Mouse (Mus musculus) kidney, postnatal 0 days (tissue): ENCODE data around the gene Lrrc29. TPM values are rescaled to one million over a fixed set of nuclear protein-coding genes. Genes with fewer than 3 reads are reported as not detected.

Experiments used
- ATAC-seq: fragments of 200-750 bp; cut with Nextera tagmentation; replicated peaks from 2 replicates; pipeline ENCODE4 v1.8.0; 2017; ENCODE audit warnings: low read depth, moderate number of reproducible peaks, moderate TSS enrichment, moderate library complexity; ENCODE audit not compliant: low FRiP score
- DNase-seq: peaks from one replicate; pipeline ENCODE4 v3.0.0-alpha.2; 2016; ENCODE audit warnings: low spot score
- H3K27ac ChIP-seq: fragments of 300-500 bp; sonication (generic); 2 replicates; pipeline ENCODE4 v1.5.1; 2014; ENCODE audit warnings: mild to moderate bottlenecking
- H3K27me3 ChIP-seq: fragments of 300-500 bp; sonication (generic); 2 replicates; pipeline ENCODE4 v1.6.1; 2014; ENCODE audit warnings: low read length, mixed read lengths; ENCODE audit not compliant: insufficient read depth
- H3K36me3 ChIP-seq: fragments of 300-500 bp; sonication (generic); 2 replicates; pipeline ENCODE4 v1.6.1; 2014; ENCODE audit warnings: low read length, mixed read lengths; ENCODE audit not compliant: insufficient read depth
- H3K4me1 ChIP-seq: fragments of 300-500 bp; sonication (generic); replicated peaks from 2 replicates; pipeline ENCODE4 v1.6.1; 2014; ENCODE audit warnings: antibody characterized with exemption, low read length, mixed read lengths; ENCODE audit not compliant: insufficient read depth
- H3K4me2 ChIP-seq: fragments of 300-500 bp; sonication (generic); 2 replicates; pipeline ENCODE4 v1.6.1; 2014; ENCODE audit warnings: mild to moderate bottlenecking, low read length, moderate library complexity, mixed read lengths
- H3K4me3 ChIP-seq: fragments of 300-500 bp; sonication (generic); replicated peaks from 2 replicates; pipeline ENCODE4 v1.5.1; 2014; ENCODE audit warnings: low read depth, low read length
- H3K9ac ChIP-seq: fragments of 300-500 bp; sonication (generic); 2 replicates; pipeline ENCODE4 v1.6.1; 2014; ENCODE audit warnings: low read depth, low read length
- H3K9me3 ChIP-seq: fragments of 300-500 bp; sonication (generic); replicated peaks from 2 replicates; pipeline ENCODE4 v1.6.1; 2016; ENCODE audit warnings: low read length, inconsistent platforms, mixed read lengths
- CTCF ChIP-seq: IDR thresholded peaks from 2 replicates; pipeline ENCODE4 v1.5.1; 2016; ENCODE audit warnings: antibody characterized with exemption, low read depth, mild to moderate bottlenecking, moderate library complexity
- WGBS: fragments of 180-500 bp; shearing (Covaris S2); extraction: QIAGEN DNeasy Blood & Tissue Kit; methylation state at CpG from one replicate; pipeline ENCODE4 v1.1.7; 2014; 5-methylcytosine and 5-hydroxymethylcytosine counted together
- polyA plus RNA-seq: library from polyadenylated mRNA; unstranded; fragments of >200 nt; fragmentation: Nextera tagmentation; extraction: Ambion mirVana; gene quantifications from 2 replicates; pipeline ENCODE4 v1.2.1, GENCODE M21; 2015

Gene Lrrc29
- polyA plus RNA-seq, 1 experiment from 2014 or later, result 5.2 TPM

DNA sequence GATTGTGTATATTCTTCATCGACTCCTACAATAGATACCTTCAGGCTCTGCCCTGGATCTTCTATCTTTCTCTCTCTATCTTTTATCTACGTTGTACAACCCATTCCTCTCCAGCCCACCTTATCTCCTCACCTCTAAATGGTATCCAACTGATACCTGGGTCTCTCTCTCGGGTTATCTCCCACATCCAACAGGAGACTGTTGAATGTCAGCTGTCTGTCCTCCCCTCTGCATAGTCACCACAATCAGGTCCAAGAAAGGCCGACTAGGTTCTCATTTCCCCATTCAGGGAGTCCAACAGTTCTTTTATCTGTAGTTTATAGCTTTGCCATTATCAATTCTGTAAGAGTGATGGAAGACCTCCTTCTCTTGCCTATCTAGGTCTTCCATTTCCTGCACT is 43.8 kb downstream of the Lrrc29 start:
- no peak for ATAC-seq
- Histone ChIP-seq H3K27me3 (peaks cover 15% of the 10 kb centered on the region), H3K9ac (no peak overlapping the region), H3K4me1 (0 out of 2 replicates have a peak, but pooled peaks cover 2% of the 10 kb centered on the region), H3K4me3 (no peak overlapping the region), H3K27ac (no peak overlapping the region), H3K9me3 (no peaks in the 10 kb centered on the region), H3K4me2 (no peak overlapping the region), H3K36me3 (no peaks in the 10 kb centered on the region; the same call in 1 of the 2 replicates)
- 88% methylated on average over 4 of the region's 4 CpGs for WGBS
- DNase-seq, result no peak
- TF ChIP-seq CTCF, result no peak

GRCm38 (mm10) chr8:105281821-105282220 is 44.3 kb downstream of the Lrrc29 start:
- ATAC-seq (no peak), DNase-seq (no peak)
- 0 out of 2 replicates have a peak, but pooled peaks cover 2% of the 10 kb centered on the region for H3K4me1 ChIP-seq
- H3K36me3 ChIP-seq, result no peaks in the 10 kb centered on the region; the same call in 1 of the 2 replicates
- H3K4me3 ChIP-seq, result no peak overlapping the region
- H3K27ac ChIP-seq, result no peak overlapping the region
- no peak for TF ChIP-seq CTCF
- 83% methylated on average over 12 of the region's 12 CpGs for WGBS
- H3K27me3 ChIP-seq, result peaks cover 19% of the 10 kb centered on the region
- H3K9ac ChIP-seq, result no peak overlapping the region
- no peaks in the 10 kb centered on the region for H3K9me3 ChIP-seq
- H3K4me2 ChIP-seq, result no peak overlapping the region

- WGBS, result 85% methylated on average over 3 of the region's 3 CpGs
- H3K4me1 ChIP-seq, result 0 out of 2 replicates have a peak, but pooled peaks cover 2% of the 10 kb centered on the region
Measured at GRCm38 (mm10) chr8:105280567-105280966, 45.5 kb downstream of the Lrrc29 start.

GRCm38 (mm10) chr8:105278911-105279334 is 47.2 kb downstream of the Lrrc29 start:
- H3K4me2 ChIP-seq, result peak overlapping the region; percentile 48
- H3K27ac ChIP-seq, result no peak overlapping the region
- DNase-seq (no peak), ATAC-seq (peak; percentile 66; the same call in 1 of the 2 replicates)
- no peaks in the 10 kb centered on the region; the same call in 1 of the 2 replicates for H3K36me3 ChIP-seq
- H3K9me3 ChIP-seq, result no peaks in the 10 kb centered on the region
- peak; percentile 41 for TF ChIP-seq CTCF
- 0 out of 2 replicates have a peak, but pooled peaks cover 2% of the 10 kb centered on the region for H3K4me1 ChIP-seq
- WGBS, result 2% methylated on average over 28 of the region's 28 CpGs
- H3K9ac ChIP-seq, result no peak overlapping the region
- H3K4me3 ChIP-seq, result no peak overlapping the region; the same call in 1 of the 2 replicates
- peaks cover 37% of the 10 kb centered on the region for H3K27me3 ChIP-seq

More at GRCm38 (mm10) chr8:105280567-105280966, 45.5 kb downstream of the Lrrc29 start:
- no peak for TF ChIP-seq CTCF
- no peak for ATAC-seq
- H3K36me3 ChIP-seq, result no peaks in the 10 kb centered on the region; the same call in 1 of the 2 replicates
- H3K9ac ChIP-seq, result no peak overlapping the region
- no peak overlapping the region for H3K4me2 ChIP-seq
- no peak overlapping the region for H3K4me3 ChIP-seq
- no peaks in the 10 kb centered on the region for H3K9me3 ChIP-seq
- no peak for DNase-seq
- peaks cover 30% of the 10 kb centered on the region for H3K27me3 ChIP-seq
- H3K27ac ChIP-seq, result no peak overlapping the region

DNA sequence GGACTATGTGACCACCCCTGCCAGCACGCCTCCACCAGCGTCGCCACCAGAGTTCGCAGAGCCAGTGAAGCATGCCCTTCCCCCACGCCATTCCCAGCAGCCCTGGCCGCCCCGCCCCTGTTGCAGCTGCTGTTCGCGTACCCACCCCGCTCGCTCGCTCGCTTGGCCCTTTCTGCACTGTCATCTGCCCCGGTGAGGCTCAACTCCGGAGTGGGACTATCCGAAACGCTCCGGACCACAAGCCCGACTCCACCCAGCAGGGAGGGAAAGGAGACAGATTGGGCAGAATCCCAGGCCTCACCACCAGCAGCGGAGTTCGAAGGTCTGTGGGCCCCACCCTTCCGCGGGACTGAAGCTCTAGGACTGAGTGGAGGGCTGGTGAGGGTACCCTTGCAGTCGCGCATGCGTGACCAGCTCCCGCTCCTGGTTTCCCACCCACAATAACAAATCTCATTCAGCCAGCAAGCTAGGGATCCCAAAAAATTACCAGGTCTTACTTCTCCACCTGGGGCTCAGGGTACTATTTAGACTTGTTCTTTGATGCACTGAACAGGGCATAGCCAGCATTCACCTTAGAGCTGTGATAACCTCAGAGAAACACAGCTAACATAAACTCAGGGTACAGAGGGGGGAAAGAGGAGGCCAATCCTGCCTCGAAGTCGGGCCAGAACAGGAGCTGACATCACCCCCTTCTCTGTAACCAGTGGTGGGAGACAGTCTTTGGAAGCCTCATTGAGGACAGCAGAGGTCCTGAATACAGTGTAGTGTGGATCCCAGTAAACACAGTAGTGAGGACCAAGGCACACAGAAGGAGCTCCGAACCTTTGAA is 49.6 kb downstream of the Lrrc29 start:
- H3K9ac ChIP-seq, result 0 out of 2 replicates have a peak overlapping the region, but pooled peaks have one; percentile 31
- H3K4me3 ChIP-seq, result peak overlapping the region; percentile 31
- DNase-seq (peak; percentile 51), ATAC-seq (peak; percentile 24)
- no peaks in the 10 kb centered on the region for H3K9me3 ChIP-seq
- peaks cover 55% of the 10 kb centered on the region for H3K27me3 ChIP-seq
- H3K36me3 ChIP-seq, result no peaks in the 10 kb centered on the region; the same call in 1 of the 2 replicates
- 4% methylated on average over 30 of the region's 30 CpGs for whole genome bisulfite sequencing
- H3K4me1 ChIP-seq, result 0 out of 2 replicates have a peak, but pooled peaks cover 2% of the 10 kb centered on the region
- H3K4me2 ChIP-seq, result peak overlapping the region; percentile 69
- H3K27ac ChIP-seq, result no peak overlapping the region
- 0 out of 2 replicates have a peak, but pooled peaks have one; percentile 4 for TF ChIP-seq CTCF

DNA sequence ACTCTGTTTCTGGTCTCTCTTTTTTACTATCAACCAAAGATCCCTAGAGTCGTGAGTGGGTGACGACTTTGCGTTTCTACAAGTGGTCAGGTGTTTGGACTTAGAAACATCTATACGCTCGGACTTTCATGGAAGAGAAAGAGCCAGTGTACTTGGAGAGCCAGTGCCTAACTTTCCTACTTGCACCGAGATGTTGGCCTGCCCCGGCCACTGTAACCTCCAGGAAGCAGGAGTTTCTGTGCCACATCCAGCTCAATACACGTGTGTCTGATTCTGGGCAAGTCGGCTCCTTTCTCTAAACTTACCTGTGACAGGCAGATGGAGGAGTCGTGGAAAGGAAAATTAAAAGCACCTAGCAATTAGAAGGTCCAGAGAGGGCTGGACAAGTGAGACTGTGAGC is 50.2 kb downstream of the Lrrc29 start, which contains the start of gene Nol3:
Nol3 (plus strand) TSS at position 301 of the 400 bp plus-strand sequence.
- TF ChIP-seq CTCF, result no peak
- Histone ChIP-seq H3K4me3 (peak within 1 kb of the TSS; percentile 31), H3K9me3 (no peaks in the 10 kb centered on the region), H3K4me1 (0 out of 2 replicates have a peak, but pooled peaks cover 2% of the 10 kb centered on the region), H3K27me3 (peaks cover 62% of the 10 kb centered on the region), H3K27ac (no peak within 1 kb of the TSS), H3K36me3 (no peaks in the 10 kb centered on the region), H3K4me2 (peak within 1 kb of the TSS; percentile 69), H3K9ac (0 out of 2 replicates have a peak within 1 kb of the TSS, but pooled peaks have one; percentile 31)
- 6% methylated on average over 10 of the region's 10 CpGs for WGBS
- ATAC-seq (0 out of 2 replicates have a peak, but pooled peaks have one; percentile 2), DNase-seq (no peak)
